Mouse (Mus musculus): ENCODE data around the gene Arhgef33.
"Not testable (repeated sequence)": the region's sequence is repeated elsewhere in the genome, so short reads cannot be mapped to it uniquely, and the experiment has no call there.

Gene Arhgef33

DNA sequence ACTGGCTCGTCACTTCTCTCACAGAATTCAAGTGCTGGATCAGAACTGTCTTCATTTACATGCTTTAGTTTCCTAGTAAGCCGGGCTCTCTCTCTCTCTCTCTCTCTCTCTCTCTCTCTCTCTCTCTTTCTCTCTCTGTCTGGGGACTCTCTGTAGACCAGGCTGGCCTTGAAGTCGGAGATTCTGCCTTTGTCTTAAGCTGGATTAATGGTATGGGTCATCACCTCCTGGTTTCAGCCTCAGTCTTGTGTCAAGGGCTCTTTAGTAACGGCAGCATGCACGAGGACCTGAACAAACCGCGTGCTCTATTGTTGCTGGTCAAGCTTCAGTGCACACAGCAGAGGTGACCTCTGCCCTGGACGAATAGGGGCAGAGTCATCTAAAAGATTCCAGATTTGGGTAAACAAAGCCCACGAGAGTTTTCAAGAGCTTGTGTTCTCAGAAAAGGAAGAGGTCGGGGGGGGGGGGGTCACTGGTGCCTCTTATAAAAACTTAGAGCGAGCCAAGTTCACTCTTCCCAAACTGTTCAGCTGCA lies 39.5 kb downstream of the Arhgef33 start:
- no peak for DNase-seq

DNA sequence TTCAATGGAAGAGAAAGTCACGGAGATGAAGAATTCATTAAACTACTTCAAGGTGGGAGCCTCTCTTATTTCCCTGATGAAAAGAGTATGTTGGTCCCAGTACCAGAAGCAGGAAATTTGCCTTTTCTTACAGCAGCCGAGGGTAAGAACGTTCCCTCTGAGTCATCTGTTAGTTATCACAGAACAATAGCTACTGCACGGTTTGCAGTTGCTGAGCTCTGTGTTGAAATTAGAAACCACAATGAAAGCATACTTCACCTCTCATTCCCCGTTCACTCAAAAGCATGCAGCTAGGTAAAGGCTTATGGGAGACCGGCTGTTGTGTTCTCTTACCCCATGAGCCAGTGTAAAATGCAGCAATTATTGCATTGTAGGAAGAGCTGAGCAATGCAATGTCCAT lies 40.0 kb downstream of the Arhgef33 start:
- DNase-seq, result no peak

DNA sequence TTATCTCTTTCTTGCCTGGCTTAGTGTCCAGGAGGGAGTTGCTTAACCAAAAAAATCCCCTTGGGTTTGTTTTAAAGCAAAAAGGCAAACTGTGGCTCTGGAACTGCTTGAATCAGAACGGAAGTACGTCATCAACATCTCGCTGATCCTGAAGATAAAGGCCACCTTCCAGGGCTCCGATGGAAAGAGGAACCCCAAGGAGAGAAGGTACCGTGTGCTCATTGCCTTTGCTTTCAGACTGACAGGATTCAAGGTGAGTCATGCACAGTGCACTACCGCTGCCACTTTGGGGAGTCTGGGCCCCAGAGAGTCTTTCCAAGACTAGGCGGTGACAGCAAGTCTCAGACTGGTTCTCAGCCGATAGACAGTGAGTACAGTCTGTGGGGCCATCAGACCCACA lies 53.0 kb downstream of the Arhgef33 start:
- DNase-seq, result no peak

DNA sequence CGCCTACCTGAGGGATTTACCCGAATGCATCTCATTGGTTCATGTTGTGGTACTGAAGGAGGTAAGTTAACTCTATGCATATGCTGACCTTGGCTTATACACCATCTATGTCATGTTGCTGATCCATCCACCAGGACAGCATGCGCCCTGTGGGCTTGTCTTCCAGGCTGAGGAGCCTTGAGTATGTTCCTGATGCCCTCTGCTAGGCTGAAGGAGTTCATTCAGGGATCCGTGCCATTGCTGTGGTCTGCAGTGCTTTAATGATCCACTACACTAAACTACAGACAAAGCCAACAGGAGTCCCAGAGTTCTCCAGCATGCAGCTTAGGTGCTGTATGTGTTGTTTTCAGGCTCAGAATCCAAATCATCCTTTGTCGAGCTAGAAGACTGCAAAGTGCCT lies 60.1 kb downstream of the Arhgef33 start:
- no peak for DNase-seq

DNA sequence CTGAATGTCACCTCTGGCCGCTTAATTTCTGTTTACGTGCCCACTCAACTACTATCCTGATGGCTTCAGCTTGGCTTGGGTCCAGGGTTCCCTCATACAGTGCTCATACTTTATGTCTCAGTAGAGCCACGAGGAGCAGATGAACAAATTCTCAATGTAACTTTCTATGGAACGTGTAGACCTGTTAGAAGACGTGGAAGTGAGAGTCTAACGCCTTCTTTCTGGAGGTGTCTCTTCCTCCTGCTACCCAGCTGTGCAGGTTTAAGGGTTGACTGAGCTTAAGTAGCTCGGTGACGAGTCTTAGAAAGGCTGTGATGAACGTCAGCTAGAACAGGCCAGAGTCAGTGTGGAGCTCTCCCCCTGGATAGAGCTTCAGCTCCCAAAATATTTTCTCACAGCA lies 61.4 kb downstream of the Arhgef33 start:
- DNase-seq, result no peak

DNA sequence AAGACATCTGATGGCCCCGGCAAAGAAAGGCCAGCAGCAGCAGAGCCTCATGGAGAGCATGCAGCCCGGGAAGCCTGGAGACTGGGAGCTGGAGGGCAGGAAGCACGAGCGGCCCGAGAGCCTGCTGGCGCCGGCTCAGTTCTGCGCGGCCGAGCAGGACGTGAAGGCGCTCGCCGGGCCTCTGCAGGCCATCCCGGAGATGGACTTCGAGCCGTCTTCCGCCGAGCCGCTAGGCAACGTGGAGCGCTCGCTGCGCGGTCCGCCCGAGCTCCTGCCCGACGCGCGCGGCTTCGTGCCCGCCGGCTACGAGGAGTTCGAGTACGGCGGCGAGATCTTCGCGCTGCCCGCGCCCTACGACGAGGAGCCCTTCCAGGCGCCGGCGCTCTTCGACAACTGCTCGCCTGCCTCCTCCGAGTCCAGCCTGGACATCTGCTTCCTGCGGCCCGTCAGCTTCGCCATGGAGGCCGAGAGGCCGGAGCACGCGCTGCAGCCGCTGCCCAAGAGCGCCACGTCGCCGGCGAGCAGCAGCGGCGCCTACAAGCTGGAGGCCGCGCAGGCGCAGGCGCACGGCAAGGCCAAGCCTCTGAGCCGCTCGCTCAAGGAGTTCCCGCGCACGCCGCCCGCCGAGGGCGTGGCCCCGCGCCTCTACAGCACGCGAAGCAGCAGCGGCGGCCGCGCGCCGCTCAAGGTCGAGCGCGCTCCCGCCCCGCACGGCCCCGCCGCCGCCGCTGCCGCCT lies 66.0 kb downstream of the Arhgef33 start, which contains the start of gene Gm10190:
Gene Gm10190 (minus strand): TSS at position 553 of the 737 bp plus-strand sequence.
- peak; percentile 85 for DNase-seq

DNA sequence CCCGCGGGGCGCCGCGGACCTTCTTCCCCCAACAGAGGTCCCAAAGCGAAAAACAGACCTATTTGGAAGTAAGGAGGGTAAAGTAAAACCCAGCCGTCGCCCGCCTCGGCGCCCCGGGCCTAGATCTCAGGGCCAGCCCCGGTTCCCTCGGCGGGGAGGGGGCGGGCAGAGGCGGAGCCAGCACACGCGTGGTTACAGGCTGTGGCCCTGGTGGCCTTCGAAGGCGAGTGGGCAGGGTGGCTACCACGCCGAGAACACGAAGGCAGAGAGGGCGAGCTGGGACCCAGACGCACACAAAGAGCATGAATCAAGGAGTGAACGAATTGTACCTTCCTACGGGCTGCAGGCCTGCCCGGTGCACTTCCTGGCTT lies 66.5 kb downstream of the Arhgef33 start:
- DNase-seq, result no peak

DNA sequence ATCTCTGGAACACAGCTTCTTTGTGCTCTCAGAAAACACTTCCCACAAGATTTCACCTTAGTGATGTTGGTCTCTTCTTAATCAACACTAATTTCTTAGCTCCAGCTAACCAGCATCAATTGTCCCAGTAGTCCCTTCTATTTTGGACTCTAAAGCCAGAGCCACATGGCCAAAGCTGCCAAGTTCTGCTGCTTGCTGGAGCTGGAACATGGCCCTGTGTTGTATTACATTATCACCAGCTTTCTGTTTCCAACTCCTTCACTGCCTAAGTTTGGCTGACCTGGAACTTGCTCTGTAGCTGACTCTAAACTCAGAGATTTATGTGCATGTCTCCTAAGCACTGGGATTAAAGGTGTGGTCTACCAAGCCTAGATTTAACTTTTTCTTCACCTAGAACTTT lies 71.2 kb downstream of the Arhgef33 start:
- not testable (repeated sequence) for DNase-seq

DNA sequence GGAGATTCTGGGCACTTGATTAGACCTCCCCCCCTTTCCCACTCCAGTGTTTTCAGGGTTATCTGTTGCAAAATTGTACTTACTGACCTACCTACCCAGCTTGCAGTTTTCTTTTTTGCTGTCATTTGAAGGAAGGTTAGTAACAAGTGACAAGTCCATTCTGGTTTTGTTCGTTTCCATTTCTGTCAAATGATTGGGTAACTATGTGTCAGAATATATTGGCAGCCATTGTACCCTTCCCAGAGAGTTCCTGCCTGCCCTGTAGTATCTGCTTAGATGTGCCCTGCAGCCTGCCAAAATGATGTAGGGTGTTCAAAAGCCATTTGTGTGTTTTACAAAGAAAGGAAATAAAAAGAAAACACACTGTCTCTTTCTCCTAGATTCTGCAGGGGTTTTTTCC lies 78.5 kb downstream of the Arhgef33 start:
- DNase-seq, result no peak

DNA sequence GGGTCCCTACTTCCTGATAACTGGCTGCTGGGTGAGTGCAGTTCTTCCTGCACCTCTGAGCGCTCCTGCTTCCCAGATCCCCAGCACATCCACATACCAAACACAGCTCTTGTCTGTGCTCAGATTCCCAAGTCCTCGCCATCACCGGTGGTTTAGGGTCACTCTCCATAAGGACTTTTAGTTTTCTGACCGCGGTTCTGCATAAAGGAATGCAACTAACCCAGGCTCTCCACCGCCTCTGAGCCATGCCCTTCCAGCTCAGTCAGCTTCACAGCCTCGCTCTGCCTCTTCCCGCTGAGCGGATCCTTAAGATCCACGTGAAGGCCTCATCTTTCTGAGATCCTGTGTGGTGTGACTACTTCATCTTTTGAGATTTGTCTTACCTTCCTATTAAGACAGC lies 82.8 kb downstream of the Arhgef33 start:
- no peak for DNase-seq

DNA sequence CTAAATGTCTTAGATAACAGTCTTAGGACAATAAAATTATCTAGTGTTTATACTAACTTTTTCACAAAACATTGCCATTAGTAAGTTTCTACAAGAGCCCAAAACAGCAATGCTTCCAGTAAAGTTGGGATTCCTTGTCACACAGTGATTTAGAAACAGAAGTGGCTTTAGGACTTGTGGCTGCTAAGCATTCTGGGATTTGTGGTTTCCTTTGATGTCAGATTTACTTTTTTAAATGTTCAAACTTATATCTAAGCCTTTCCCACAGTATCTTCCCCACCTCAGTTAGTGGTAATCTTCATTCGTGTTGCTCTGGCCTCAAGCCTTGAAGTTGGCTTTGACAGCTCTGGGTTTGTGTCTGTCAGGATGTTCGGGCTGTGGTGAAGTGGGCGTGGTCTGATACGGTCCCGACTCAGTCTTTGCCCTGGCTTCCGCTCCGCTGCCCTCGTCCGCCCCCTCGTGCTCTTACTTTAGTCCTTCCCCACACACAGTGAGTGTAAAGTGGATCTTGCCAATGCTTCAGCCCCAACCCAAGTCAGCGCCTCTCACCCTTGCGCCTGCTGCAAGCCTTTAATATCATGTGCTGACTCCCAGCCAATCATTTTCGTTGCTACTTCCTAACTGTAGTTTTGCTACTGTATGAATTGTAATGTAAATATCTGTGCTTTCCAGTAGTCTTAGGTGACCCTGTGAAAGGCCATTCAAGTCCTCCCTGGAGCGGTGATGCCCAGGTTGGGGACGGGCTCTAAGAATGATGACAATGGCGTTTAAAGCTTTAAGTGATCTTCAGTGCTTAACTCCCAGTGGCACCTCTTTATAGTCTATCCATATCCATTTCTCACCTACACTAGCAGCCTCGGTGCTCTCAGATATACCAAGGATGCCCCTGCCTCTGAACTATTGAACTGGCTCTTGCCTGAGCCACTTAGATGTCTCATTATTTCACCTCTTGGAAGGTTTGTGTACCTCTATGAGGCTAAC lies 84.5 kb downstream of the Arhgef33 start:
- DNase-seq, result no peak

DNA sequence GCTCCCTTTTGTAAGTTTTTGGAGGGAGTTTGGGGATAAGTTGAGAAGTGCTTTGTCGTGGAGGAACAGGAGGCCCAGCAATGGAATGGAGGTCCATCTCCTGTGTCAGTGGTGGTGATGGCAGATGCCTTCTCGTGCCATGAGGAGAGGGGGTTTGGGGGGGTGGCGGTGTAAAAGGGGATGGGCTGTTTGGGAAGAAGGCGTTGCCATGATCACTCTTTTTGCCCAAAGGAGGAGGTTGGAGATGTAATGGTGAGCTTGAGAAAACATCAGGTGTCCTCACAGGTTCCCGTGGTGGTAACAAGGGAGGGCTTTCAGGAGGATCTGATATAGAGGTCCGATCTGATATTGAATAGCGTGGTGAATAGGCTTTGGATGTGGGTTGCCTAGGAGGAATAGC lies 91.0 kb downstream of the Arhgef33 start:
- no peak for DNase-seq

DNA sequence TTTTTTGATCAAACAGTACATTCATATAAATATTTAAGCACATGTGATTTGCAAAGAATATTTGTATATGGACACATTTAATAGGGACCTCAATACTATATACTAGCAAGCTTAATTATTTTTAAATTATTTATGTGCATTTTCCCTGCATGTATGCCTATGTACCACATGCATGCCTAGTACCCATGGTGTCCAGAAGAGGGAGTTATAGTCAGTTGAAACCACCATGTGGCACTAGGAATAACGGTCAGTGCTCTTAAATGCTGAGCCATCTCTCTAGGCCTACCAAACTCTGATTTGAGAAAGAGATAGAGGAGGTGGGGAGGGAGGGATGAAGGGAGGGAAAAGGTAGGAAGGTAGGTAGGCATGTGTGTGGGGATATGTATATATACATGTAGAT lies 104.0 kb downstream of the Arhgef33 start:
- no peak for DNase-seq

DNA sequence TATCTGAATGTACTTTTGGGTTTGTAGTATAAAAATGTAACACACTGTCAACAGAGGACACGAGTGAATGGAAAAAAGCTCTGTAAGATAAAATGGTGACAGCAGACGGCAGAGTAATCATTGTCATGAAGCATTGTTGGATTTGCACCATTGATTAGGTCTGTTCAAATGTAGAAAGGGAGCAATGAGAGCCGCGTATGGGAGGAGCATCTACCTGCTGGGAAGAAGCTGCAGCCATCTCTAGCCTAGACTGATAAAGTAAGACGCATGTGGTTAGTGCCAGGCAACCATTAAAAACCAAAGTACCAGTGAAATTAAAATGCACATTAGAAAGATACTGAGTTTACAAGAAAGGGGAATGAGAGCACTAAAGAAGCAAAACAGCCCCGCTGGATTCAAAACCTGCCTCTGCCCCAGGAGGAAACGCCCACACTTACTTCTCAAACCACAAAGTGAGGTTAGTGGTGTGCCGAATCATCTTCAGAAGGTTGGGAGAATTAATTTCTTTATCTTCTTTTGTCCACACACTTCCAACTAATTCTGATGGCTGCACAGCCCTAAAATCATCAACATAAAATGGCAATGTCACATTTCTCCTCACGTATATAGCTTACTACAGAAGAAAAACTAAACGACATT lies 111.5 kb downstream of the Arhgef33 start:
- DNase-seq, result no peak

DNA sequence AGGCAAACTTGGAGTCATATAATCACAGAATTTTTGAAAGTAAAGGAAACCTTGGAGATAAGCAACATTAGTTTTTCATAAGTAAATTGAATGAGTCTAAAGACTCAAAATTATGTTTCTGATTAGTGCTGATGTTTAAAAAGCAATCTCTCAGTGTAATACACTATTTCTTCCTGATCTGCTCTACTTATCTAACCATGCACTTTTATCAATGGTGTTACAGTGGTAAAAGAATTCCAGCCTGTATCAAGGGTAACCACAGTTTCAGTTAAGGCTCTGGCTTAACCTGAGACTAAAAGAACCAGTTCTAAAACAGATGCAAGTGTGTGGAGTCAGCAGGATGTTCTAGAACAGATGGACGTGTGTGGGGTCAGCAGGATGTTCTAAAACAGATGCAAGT lies 113.8 kb downstream of the Arhgef33 start:
- no peak for DNase-seq

DNA sequence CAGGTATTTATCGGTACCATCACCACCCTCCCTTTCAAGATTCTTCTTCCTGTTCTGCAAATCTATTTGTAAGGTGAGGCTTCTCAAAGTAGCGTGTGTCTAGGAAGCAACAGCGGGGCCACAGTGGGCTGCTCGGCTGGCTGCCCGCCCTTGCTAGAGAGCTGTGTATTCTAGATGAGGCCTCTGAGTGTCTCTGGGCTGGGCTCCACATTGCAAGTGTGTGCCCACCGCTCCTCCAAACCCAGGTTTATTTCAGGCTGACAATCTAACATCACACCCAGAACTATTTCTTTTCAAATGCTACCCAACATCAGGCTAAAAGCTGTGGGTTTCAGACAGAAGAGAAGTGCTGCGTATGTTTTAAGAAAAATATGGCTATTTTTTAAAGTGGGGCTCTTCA lies 119.0 kb downstream of the Arhgef33 start:
- no peak for DNase-seq

DNA sequence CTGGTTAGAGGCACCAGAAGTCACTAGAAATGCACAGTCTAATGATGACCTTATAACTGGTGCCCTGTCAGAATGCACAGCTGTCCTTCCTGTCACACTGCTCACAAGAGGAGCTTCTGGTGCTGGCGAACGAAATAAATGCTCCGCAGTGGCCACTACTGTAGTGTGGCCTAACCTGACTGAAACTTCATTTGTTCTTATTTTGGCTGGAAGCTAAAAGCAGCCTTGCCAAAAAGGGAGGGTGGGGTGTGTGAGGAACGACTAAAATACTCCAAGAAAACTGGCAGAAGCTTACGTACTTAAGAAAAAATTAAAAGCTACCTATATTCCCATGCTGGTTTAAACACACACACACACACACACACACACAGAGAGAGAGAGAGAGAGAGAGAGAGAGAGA lies 119.7 kb downstream of the Arhgef33 start:
- DNase-seq, result no peak

DNA sequence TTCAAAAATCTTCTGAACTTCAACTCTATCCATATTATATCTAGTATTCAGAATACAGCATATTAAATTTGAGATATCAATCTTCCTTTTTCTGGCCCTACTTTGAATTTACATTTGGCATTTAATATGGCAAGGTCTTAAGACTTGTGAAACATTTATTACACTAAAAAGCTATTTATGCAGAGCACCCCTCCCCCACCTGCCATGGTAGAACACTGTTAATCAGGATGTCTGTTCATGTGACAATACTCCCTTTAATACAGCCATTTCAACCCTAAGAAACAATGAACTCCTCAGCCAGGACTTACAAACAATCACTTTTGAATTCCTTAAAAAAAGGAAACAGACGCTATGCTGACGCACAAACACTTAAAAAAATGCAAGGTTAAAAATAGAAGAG lies 120.8 kb downstream of the Arhgef33 start:
- no peak for DNase-seq

DNA sequence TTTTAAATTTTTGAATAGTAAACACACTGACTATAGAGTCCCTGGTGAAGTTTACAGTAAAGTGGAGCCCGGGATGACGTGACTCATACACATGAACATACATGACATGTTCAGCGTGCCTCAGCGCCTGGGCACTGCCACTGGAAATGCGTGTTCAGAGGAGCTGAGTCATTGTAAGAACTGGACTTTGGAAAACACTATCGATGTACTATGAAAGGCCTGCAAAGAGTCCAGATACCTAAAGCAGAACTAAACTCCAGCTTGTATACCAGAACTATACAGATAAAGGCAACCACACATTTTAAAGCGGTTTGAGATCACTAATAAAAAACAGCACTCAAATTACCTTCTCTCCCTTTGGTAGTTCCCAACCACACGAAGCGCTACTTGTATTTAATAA lies 124.8 kb downstream of the Arhgef33 start:
- no peak for DNase-seq

DNA sequence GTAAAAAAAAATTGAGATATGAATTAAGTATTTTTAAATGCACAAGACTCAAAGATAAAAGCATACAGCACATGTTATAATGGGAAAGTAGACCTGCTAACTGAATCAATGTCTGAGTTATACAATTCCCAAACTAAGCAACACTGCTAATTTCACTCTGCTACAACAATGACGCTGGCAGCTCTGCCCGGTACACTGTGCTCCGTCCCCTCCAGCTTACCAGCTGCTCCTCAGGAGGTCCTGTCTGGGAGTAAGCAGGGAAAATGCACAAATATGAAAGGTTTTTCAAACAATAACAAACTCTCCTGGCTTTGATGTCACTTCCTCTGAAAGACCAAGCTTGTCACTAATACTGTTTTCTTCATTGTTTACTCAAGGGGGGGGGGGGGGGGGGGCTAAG lies 127.2 kb downstream of the Arhgef33 start:
- no peak for DNase-seq

DNA sequence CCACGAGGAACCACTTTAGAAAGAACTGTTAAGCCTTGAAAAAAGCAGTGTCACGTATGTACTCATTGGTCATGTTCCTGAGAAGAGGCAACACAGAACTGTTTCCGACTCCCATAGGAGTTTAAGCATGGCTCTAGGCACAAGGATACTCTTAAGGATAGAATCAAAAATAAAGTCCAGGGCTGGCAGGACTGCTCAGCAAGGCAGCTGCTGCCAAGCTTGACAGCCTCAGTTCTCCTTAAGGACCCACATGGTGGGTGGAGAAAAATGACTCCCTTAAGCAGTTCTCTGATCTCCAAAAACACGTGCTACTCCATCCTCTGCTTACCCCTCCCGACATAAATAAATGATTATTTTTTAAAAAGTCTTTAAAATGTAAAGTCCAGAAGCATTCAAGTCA lies 128.5 kb downstream of the Arhgef33 start:
- no peak for DNase-seq

DNA sequence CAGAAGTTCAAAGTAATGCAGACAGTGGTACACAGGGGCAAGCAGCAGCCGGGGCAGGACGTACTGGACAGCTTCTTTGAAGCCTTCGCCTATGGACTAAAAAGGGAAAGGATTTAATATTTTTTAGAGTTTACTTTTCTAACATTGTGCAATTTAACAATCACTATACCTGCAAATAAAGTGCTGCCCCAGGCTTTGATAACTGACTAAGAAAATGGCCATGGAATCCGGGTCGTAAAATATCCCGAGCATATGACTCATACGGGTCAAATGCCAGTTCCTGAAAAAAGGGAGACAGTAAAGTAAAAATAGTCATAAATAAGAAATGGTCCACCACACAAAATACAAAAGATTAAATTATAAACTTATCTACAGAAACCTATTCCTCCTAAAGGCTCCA lies 138.2 kb downstream of the Arhgef33 start:
- no peak for DNase-seq

DNA sequence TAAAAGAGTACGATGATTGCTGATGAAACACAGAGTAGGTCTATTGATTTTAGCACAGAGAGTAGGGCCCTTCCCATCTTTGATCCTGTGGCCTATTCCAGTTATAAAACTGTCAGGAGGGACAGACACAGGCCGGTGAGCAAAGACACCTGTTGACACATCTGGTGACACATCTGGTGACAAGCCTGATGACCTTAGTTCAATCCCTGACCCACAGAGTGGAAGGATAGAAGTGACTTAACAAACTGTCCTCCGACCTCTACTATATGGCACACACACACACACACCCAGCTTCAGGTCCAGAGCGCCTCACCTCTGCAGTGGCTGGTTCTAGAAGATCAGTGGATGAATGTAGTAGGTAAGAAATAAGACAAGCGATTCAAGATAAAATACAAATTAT lies 139.3 kb downstream of the Arhgef33 start:
- DNase-seq, result no peak

Data from cerebellum, adult 9-10 months (tissue).